Mouse (Mus musculus) cerebellum, postnatal 10 days (tissue): Measurements from ENCODE around the gene Rbp7.
A peak's percentile ranks its signal among the peaks of the same experiment; 100 is the strongest.
"Not testable (repeated sequence)": the region's sequence is repeated elsewhere in the genome, so short reads cannot be mapped to it uniquely, and the experiment has no call there.

Experiments
- DNase-seq, 2 experiments: peaks; one replicate each; pipeline ENCODE4 v3.0.0; 2021; ENCODE audit warnings: mixed read lengths in 2 of 2

The Rbp7 gene

DNA sequence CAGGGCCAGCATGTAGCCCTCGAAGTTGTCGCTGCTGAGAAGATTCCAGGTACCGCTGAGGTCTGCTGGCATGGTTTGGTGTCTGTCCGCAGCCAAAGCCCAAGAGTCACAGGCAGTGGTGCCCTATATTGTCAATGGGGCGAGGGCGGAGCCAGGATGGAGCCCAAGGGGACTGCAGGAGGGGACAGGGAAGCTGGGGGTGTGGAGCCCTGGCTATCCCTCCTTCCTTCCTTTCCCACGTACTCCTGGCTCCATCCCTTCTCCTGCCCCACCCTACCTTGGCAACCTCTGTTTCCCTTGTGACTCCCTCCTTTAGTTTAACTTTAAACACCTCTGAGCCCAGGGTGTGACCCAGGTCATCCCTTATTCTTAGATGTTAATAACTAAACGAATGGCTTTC lies at the start of gene Rbp7:
TSS of gene Rbp7 (minus strand) at position 100 of the 400 bp plus-strand sequence.
- DNase-seq = no peak

DNA sequence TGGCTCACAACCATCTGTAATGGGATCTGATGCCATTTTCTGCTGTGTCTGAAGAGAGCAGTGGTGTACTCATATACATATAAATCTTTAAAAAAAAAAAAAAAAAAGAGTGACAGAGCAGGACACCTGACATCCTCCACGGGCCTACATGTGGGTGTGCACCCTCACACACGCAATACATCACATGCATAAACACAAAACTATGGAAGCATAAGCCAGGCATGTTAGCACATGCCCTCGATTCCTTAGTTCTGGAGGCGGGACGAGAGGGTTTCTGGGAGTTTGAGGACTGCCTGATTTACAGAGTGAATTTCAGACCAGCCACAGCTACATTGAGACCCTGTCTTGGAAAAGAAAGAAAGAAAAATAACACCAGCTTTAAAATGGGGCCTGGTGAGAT lies 49.6 kb upstream of the Rbp7 start:
- no peak for DNase-seq

DNA sequence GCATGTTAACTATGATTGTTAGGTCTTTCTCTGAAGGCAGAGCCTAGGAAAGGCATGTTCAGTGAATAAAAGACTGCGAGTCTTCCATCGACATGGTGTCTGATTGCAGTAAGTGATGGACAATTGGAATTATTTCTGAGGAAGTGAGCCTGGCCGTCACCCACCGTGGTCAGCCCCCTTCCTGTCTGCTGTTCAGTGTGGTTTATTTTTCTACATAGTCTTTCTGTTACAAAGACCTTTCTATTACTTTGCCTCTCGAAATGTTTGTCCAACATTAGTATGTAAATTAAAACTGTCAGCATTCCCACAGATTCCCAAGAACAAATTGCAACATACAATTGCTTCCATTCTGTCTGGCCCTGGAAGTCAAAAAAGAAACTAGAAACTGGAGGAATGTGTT lies 45.0 kb upstream of the Rbp7 start:
- no peak for DNase-seq

DNA sequence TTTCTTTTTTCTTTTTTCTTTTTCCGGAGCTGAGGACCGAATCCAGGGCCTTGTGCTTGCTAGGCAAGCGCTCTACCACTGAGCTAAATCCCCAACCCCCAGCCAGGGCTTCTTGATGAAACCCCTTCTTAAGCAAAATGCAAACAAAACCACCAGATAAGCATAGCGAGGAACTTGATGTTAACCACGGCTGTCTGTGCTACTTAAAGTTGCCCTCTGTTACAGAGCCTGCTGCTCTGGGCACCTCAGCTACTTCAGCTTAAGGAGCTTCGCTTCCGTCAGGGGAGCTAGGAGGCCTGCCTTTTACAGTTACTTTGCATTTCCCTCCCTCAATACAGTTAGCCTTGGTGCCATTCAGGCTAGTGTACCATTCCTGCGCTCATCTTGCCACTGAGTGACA lies 44.1 kb upstream of the Rbp7 start:
- no peak for DNase-seq

DNA sequence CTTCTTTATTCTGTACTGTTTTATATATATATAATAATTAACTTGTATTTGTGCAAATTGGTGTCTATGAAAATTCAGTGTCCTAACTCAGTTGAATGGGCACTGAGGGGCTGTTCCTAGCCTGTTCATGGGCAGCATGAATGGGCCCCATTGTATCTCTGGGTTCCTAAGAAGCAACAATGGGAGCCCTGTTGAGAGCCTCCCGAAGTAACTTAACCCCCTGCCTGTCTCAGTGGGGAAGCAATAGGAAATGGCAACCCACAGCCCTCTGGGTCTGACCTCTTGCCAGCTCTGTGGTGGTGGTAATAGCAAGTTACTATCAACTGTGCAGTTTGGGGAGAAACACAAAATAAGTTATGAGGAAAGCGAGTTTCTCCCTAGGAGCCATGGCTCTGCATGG lies 41.8 kb upstream of the Rbp7 start:
- peak in 1 of 2 experiments; percentile 22 for DNase-seq

DNA sequence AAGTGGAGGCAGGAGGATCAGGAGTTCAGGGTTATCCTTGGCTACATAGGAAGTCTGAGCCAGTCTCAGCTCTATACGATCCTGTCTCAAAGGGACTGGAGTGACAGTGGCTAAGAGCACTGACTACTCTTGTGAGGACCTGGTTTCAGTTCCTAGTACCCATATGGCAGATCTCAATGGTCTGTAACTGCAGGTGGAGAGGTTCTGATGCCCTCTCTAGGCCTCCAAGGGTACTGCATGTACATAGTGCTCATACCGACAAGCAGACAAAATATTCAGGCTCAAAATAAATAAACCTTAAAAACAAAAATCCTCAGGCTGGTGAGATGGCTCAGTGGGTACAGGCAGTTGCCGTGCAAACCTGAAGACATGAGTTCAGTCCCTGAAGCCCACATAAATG lies 36.4 kb upstream of the Rbp7 start:
- no peak for DNase-seq

DNA sequence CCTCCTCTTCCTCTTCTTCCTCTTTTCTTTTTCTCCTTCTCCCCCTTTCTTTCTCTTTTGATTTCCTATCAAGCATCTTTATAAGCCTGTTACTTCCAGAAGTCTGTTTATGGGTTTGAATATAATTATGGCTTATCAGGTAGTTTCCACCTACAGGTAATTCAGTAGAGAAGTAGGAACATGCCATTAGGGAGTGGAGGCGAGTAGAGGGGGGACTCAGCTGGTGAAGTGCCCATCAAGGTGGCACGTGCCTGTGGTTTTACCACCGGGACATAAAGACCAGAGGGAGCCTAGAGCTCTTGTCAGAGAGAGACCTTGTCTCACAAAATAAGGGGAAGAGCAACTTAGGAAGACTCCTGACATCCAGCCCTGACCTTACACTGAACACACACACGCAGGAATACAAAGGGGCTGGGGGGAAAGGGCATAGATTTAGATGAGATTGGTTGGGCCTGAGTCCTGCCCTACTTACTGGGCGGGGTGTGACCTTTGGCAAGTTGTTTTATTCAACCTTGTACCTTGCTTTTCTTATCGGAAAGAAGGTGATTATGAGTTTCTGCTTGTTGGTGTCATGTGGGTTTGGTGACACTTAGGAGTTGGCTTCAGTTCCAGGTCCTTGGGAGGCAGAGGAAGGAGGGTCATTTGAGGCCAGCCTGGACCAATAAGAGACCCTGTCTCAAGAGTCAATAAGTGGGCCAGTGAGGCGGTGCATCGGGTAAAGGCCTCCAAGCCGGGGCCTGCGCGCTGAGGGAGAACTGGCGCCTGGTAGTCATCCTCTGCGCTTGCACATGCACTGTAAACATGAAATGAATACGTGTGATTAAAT lies 34.9 kb upstream of the Rbp7 start:
- no peak for DNase-seq

DNA sequence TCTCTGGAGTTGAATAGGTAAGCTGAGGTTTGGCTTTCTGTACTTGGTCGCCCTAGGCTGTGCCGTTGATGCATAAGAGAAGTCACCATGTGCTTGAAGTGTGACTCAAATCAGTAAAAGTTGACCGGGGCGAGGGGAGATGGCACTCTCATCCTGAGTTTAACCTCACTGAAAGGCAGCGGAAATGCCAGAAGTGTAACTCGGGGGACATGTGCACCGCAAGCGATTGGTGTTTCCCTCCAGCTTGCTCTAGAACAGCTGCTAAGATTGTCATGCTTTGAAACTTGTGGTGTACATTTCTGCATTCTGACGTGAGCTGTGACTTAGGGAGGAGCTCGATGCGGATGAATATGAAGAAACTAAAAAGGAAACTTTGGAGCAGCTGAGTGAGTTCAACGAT lies 33.0 kb upstream of the Rbp7 start:
- DNase-seq = no peak

DNA sequence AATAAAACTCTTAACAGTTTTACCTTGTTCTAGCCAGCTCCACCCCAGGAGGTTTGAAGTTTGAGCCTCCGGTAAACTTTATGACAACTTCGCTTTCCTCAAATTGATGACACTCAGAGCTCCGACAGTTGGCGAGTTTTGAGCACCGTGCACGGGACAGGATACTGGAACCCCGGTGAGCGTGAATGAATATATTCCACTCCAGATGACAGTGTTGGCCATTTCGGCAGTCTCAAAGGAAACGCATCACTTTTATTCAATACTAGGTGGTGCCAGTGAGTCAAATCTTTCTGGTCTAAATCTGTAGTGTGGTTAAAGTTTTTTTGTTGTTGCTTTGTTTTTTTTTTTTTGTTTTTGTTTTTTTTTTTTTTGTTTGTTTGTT lies 31.0 kb upstream of the Rbp7 start:
- DNase-seq = peak; percentile 29 to 34

DNA sequence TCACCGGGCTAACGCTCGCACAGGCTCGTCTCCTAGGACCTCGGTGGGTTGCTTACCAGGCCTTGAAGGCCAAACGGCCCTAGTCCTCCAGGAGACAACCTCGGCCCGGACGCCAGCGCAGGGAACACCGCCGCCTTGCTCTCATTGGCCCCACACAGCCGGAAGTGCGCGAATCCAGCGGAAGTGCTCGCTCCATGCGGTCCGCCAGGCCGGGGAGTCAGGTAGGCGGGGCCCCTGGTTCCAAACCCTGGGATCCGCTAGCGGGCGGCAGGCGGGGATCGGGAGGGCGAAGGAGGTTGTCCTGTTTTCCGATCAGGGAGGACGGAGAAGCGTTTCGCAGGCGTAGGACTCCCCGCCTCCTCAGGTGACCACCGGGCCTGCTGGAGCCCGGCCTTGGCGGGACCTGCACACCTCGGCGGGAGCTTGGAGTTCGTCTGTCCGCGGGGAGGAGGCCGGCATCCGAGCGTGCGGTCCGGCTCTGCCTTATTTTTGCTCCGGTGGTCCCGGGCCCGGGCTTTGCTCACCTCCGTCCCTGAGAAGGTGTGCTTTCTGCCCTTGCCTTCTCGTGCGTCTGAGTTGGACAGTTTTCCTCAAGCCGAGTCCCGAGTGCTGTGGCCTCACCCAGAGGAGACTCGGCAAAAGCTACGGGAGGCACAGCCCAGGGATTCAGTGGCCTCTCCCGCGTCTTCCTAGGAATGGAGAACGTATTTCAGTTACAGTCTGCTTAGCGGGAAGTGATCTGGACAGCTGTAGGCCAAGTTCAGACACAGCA lies 30.5 kb upstream of the Rbp7 start, which contains the start of the genes Nmnat1 and Lzic:
TSS of gene Nmnat1 (minus strand) at position 150 of the 772 bp plus-strand sequence.
TSS of gene Lzic (plus strand) at position 177 of the 772 bp plus-strand sequence.
- DNase-seq = peak; percentile 96 to 97

DNA sequence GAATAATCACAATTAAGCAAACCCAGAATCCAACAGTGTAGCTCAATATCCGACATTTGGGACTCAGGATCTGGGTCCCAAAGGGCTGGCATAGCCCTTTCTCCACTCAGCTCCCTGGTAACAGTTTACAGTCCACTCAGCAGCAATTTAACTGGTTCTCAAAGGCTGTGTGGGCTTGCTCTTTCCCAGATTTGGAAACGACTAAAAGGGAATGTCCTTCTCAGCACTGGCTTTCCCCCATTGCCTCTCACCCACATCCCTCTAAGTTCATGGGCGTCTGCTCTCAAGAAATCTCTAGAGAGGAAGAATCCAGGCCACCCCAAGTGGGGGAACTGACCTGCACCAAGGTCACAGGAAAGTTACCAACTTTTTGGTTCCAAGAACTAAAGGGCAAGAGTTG lies 29.8 kb upstream of the Rbp7 start:
- no peak for DNase-seq

DNA sequence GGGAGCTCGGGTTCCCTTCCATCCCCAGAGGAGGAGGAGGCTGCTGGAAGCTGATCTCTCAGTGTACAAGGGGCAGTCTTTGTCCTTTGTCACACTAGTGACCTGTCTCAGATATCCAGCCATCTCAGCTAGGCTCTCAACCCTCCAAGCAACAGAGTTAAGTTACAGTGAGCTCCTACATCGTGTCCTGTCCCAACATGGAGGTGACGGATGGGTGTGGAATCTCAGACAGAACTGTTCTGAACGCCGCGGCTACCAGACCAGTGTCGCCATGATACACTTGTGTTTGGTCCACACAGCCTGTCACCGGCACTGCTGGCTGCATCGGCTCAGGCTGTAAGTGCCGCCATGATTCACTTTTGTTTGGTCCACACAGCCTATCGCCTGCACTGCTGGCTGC lies 22.3 kb upstream of the Rbp7 start, which contains the start of gene Tmem274:
TSS of gene Tmem274 (plus strand) at position 301 of the 400 bp plus-strand sequence.
- no peak for DNase-seq

DNA sequence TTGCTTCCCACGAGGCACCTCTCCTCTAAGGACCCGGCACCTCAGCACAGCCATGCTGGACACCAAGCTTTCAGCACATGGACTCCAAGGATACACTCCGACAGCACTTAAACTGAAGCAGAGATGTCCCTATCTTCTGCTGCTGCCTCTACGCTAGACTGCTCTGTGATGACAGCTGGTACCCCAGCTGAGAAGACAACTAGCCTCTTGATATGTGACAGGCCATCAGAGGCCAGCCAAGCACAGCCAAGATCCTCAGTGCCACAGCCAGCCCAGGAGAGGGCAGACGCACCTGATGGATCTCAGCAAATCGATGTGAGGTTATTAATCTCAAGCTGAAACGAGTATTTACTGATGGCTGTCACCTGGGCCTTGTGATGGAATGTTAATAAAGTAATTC lies 20.3 kb upstream of the Rbp7 start:
- DNase-seq = peak; percentile 52 to 54

DNA sequence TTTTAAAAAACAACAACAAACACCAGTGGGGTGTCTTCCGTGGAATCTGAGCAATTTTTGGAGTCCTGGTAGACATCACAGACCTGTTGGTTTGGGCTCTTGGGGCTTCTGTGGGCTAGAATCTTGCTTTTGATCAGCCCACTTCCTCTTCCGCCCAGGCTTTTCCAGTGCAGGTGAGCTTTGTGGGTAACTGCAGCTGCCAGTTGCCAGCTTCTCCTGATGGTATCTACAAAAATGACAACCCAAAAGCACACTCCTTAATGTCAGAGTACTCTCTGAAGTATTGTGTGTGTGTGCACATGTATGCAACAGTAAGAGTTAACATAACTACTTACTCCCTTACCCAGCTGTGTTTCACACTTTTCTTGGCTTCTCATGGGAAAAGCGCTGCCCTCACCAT lies 14.8 kb upstream of the Rbp7 start:
- no peak for DNase-seq

DNA sequence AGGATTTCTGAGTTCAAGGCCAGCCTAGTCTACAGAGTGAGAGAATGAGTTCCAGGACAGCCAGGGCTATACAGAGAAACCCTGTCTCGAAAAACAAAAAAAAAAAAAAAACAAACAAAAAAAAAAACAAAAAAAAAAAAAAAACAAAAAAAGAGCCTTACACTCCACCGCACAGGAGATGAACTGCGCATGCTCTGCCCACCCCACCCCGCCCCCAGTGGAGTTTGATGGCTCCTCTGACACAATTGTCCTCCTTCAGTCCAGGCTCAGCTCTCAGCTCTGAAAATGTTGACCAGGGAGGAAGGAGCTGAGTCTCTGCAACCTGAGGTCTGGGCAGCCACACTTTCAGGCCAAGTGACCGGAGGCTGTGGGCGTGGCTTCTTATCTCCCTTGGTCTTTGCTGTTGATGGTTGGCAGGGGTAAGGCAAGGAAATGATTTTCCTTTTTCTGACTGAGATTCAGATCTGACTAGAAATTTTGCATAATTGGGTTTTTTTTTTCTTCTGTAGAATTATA lies 8.7 kb upstream of the Rbp7 start:
- DNase-seq = no peak

DNA sequence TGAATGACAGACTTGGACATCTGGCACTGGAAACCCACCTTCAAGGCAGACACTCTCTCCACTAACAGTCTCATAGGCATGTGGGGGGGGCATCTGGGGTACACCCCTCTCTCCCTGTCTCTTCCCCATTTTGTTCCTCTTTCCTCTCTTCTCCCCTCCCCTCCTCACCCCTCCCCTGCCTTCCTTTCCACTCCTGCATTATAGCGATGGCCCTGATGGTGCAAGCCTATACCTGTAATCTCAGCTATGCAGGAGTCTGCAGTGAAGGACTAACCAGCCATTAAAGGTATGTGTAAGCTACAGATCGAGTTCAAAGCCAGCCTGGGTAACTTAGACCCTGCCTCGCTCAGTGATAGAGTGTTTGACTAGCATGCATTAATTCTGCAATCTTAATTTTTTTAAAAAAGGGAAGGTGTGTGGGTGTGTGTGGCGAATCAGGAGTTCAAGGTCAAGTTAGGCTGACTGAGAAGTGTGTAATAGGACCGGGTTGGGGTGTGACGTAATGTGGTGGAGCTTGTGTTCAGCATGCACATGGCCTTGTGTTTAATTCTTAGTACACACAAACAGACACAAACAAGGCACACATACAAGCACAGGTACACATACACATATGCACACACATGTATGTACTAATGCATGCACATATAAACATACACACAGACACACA lies 7.7 kb upstream of the Rbp7 start:
- DNase-seq = no peak

DNA sequence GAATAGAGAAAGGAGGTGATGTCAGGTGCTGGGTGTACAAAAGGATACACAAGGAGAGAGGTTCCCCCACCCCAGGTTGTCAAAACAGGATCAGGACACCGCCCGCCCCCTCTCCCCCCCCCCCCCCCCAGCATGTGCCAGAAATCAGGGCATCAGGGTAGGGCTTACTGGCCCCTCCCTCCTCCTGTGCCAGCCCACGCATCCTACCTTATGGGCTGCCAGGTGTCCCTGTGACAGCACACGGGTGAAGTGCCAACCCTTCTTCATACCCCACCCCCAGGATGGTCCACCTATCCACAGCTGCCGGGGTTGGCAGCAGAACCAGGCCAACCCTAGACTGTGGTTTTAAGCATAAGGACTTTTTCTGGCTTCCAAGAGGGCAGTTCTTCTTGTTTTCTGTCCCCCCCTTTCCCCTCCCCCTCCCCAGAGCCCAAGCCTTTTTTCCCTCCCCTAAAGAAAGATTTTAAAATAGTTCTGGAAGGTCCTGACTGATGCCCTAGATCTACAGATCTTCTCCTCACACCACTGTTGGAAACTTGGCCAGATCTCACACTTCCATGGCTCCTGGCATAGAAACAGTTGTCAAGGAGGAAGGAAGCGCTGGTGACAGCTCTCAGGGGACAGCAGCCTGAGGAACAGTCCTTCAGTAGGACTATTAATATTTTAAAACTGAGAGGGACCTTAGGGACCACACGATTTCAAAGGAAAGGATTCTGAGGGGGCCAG lies 7.0 kb upstream of the Rbp7 start:
- peak; percentile 68 to 74 for DNase-seq

DNA sequence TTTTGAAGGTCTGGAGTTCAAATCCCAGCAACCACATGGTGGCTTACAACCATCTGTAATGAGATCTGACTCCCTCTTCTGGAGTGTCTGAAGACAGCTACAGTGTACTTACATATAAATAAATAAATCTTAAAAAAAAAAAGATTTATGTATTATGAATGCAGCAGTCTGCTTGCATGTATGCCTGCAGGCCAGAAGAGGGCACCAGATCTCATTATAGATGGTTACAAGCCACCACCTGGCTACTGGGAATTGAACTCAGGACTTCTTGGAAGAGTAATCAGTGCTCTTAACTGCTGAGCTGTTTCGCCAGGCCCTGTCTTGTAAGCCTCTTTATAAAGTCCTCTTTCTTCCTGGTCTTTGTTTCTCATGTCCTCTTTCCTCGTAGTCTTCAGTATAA lies 5.7 kb upstream of the Rbp7 start:
- not testable (repeated sequence) for DNase-seq

DNA sequence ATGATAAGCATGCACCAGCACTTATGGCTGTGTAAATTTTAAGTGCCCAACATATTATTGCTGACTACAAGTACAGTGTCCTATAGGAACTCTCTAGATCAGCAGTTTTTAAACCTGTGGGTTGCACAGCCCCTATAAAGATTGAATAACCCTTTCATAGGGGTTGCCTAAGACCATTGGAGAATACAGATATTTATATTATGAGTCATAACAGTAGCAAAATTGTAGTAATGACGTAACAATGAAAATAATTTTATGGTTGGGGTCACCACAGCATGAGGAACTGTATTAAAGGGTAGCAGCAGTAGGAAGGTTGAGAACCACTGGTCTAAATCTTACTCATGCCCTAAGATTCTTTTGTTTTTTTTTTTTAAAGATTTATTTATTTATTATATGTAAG lies 4.6 kb upstream of the Rbp7 start:
- no peak for DNase-seq

DNA sequence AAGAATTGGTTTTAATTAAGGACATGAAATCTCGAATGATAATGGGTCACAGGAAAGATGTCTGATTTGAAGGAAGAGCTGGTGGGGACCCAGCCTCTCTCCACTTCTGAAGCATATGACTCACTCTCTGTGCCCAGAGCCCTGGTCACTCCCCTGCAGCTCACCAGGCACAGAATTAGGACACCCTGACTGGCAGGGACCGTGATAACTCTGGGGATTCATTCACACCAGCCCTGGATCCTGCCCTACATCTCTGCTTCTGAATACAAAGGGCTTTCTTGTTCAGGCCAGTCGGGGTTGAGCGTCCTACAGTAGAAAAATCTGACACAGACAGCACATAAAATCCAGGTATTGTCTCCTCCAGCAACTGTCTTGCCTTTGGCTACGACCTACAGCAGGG lies 3.7 kb upstream of the Rbp7 start:
- no peak for DNase-seq

DNA sequence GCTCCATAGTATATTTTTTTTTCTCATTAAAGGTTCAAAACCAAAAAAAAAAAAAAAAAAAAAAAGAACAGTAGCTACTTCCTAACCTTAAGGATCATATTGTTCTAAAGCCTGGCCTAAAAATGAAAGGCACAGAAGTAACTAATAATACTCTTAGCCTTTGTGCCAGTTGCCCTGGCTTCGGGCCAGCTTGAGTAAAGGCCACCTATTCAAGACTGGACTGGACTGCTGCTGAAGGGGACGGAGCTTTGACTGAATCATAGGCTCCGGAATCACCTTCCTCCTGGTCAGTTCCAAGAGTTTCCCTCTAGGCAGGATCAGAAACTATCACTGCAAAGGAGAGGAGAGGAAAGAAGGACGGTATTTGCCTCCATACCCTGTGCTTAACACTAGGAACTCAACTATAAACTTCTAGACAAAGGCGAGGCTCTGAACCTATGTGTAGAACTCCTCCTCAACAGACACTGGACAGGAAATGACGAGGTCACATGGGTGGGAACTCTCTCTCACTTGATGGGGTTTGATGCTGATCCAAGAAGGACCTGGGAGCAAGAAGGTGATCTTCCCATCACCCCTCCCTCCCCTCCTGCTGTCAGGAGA lies 3.2 kb upstream of the Rbp7 start:
- no peak for DNase-seq

DNA sequence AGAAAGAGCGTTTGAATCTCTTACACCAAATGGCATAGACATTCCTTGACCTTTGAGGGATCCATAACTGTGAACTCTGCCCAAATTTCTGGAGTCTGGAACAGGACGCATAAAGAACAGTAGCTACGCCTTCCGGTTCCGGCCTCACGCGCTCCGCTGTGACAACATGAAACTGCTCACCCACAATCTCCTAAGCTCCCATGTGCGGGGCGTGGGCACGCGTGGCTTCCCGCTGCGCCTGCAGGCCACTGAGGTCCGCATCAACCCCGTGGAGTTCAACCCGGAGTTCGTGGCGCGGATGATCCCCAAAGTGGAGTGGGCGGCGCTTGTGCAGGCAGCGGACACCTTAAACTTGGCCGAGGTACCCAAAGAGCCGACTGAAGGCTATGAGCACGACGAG lies 2.4 kb upstream of the Rbp7 start:
- DNase-seq = not testable (repeated sequence)
